Mouse (Mus musculus) spleen, adult 2 months (tissue): ENCODE data around the gene Cop1.

ENCODE experiments used
- CTCF ChIP-seq: fragments of 200-500 bp; IDR thresholded peaks from 2 replicates; pipeline ENCODE4 v1.5.1; 2011; ENCODE audit warnings: mild to moderate bottlenecking, inconsistent platforms; ENCODE audit not compliant: insufficient read depth, insufficient read length, insufficient replicate concordance; ENCODE audit errors: extremely low read depth
- POLR2A ChIP-seq: fragments of 200-500 bp; IDR thresholded peaks from 2 replicates; pipeline ENCODE4 v1.6.1; 2011; ENCODE audit warnings: low read depth, low read length, inconsistent platforms

DNA sequence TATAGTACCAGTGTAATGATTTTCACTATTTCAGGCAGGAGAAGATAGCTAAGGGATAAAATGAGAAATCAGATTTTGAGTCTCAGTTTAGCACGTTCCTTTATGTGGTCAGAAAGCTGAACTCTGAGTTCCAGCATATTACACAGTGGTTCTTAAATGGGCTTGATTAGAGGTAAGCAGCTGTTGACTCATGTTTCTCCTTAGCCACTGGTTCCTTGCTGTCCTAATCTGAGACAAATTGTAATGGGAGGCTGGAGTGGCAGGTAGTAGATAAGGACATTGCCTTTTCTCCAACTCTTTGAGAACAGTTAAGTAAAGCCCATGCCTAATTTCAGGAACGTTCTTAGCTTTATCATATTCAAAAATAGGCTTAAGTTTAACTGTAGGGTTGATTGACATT, 3.6 kb downstream of the Cop1 start:
- TF ChIP-seq CTCF (no peak), POLR2A (no peak)
